Mouse (Mus musculus): ENCODE measurements around the gene Rap1gap2. TPM values are rescaled to one million over a fixed set of nuclear protein-coding genes. Genes with fewer than 3 reads are reported as not detected.

The Rap1gap2 gene
- total and polyA plus RNA-seq, 3 experiments, result 55.4 to 79.8 (median 76.6) TPM

DNA sequence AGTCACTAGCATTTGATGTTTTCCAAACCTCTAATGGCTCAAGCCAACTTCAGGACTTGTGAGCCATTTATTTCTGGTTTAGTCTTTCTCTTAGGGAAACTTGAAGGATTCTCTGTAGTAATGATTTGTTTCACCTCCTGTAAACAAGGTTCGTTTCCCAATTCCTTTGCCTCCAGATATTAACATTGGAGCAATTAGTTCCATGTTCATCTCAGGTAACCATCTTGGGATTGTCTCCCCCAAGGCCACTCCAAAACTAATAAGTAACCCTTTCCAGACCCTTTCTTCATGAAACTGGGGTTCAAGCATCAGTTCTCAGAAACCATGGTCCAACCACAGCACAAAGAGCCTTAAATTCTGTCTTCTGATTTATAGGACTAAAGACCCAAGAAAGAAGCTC lies 248.9 kb downstream of the Rap1gap2 start, which contains the start of gene Olfr412:
Gene Olfr412 (plus strand): TSS at position 301 of the 400 bp plus-strand sequence.
- Histone ChIP-seq H3K27ac (ENCODE audit: insufficient read depth, low read depth) (no peak within 1 kb of the TSS), H3K4me3 (replicated peaks in 1 of 3; ENCODE audit: low read depth in 2 of 3, low read length in 2 of 3, poor library complexity in 1 of 3) (no peak within 1 kb of the TSS), H3K9ac (ENCODE audit: insufficient read depth, low read depth) (no peak within 1 kb of the TSS), H3K4me2 (ENCODE audit: insufficient read depth, low read depth, poor library complexity, severe bottlenecking) (no peak within 1 kb of the TSS), H3K36me3 (replicated peaks in 1 of 2; ENCODE audit: control insufficient read depth in 1 of 2, insufficient read depth in 1 of 2, low read length in 1 of 2) (no peaks in the 10 kb centered on the region), H3K27me3 (replicated peaks) (peaks cover 83% of the 10 kb centered on the region), H3K79me2 (replicated peaks; ENCODE audit: control insufficient read depth, extremely low read depth, insufficient read depth, poor library complexity, severe bottlenecking) (no peaks in the 10 kb centered on the region), H3K9me3 (replicated peaks; ENCODE audit: low read length) (peaks cover 15% of the 10 kb centered on the region), H3K4me1 (ENCODE audit: control insufficient read depth in 1 of 2, insufficient read depth in 2 of 2) (no peaks in the 10 kb centered on the region)
- dilution Hi-C loops (cut with MboI; ENCODE audit: extremely low pct_ligation_motif_present, extremely low pct_unique_long_range_greater_than_20kb, low sequenced_read_pairs), result no loop called here
- no peak for DNase-seq (ENCODE audit: extremely low read depth)
- in situ Hi-C loops (cut with MboI; ENCODE audit: low pct_ligation_motif_present, low pct_unique_long_range_greater_than_20kb, low sequenced_read_pairs), result loop anchor here (10.0 to 25.0 kb wide), 3 partner anchors 367 to 1224 kb away; partner anchors contain the start of genes Haspin and Olfr398
- no peak for TF ChIP-seq USF2 (conservative IDR thresholded peaks at IDR 0.05; ENCODE audit: low read depth, low read length)
- TF ChIP-seq IRF4 (IDR thresholded peaks at IDR 0.05; ENCODE audit: low read depth, low read length), result no peak
- TF ChIP-seq JUND (conservative IDR thresholded peaks at IDR 0.05; ENCODE audit: low read depth, low read length), result no peak
- no peak for TF ChIP-seq RCOR1 (conservative IDR thresholded peaks at IDR 0.05; ENCODE audit: low read depth, low read length)
- TF ChIP-seq TCF12 (IDR thresholded peaks at IDR 0.05; ENCODE audit: low read depth, low read length), result no peak
- no peak for TF ChIP-seq MAZ (IDR thresholded peaks at IDR 0.05; ENCODE audit: low read depth, low read length)
- no peak for TF ChIP-seq MAX (IDR thresholded peaks at IDR 0.05; ENCODE audit: low read length)
- no peak for TF ChIP-seq GABPA (IDR thresholded peaks at IDR 0.05; ENCODE audit: insufficient replicate concordance, low read depth, low read length)
- no peak for TF ChIP-seq ELF1 (IDR thresholded peaks at IDR 0.05; ENCODE audit: low read depth, low read length)
- no peak for TF ChIP-seq SIN3A (IDR thresholded peaks at IDR 0.05; ENCODE audit: low read length)
- TF ChIP-seq ZNF384 (IDR thresholded peaks at IDR 0.05; ENCODE audit: low read depth, low read length), result no peak
- no peak for TF ChIP-seq JUN (IDR thresholded peaks at IDR 0.05; ENCODE audit: insufficient read depth, low read depth, low read length)

DNA sequence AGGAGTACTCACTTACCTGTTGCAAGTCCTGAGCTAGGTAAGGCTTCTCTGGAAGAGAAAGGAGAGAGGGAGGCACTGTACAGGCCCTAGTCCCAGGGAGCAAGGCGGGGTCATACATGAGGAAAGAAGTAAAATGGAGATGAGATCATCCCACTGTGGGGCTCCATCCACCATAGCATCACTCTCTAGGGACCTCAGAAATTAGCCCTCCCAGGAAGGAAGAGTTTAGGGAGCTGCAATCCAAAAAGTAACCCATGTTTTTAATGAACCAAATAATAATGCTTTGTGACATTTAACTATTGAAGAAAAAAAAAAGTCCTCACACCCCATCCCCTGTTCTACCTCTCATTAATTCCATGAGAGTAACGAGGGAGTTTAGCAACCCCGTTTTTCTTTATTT lies 258.2 kb downstream of the Rap1gap2 start, which contains the start of gene Olfr411:
Gene Olfr411 (minus strand): TSS at position 101 of the 400 bp plus-strand sequence.
- H3K9ac ChIP-seq (ENCODE audit: insufficient read depth, low read depth), result no peak within 1 kb of the TSS
- no peak within 1 kb of the TSS for H3K27ac ChIP-seq (ENCODE audit: insufficient read depth, low read depth)
- peaks cover 92% of the 10 kb centered on the region for H3K27me3 ChIP-seq (replicated peaks)
- no peak within 1 kb of the TSS for H3K4me2 ChIP-seq (ENCODE audit: insufficient read depth, low read depth, poor library complexity, severe bottlenecking)
- peaks cover 7% of the 10 kb centered on the region for H3K9me3 ChIP-seq (replicated peaks; ENCODE audit: low read length)
- TF ChIP-seq BHLHE40 (IDR thresholded peaks at IDR 0.05; ENCODE audit: low read depth, low read length) (no peak), MEF2A (IDR thresholded peaks at IDR 0.05; ENCODE audit: borderline replicate concordance, low read depth, low read length) (no peak), RCOR1 (conservative IDR thresholded peaks at IDR 0.05; ENCODE audit: low read depth, low read length) (no peak), JUND (conservative IDR thresholded peaks at IDR 0.05; ENCODE audit: low read depth, low read length) (no peak), TCF12 (IDR thresholded peaks at IDR 0.05; ENCODE audit: low read depth, low read length) (no peak), ETS1 (conservative IDR thresholded peaks at IDR 0.05; ENCODE audit: low read depth, low read length) (no peak)
- H3K36me3 ChIP-seq (replicated peaks in 1 of 2; ENCODE audit: control insufficient read depth in 1 of 2, insufficient read depth in 1 of 2, low read length in 1 of 2), result no peaks in the 10 kb centered on the region
- no peaks in the 10 kb centered on the region for H3K79me2 ChIP-seq (replicated peaks; ENCODE audit: control insufficient read depth, extremely low read depth, insufficient read depth, poor library complexity, severe bottlenecking)
- H3K4me1 ChIP-seq (ENCODE audit: control insufficient read depth in 1 of 2, insufficient read depth in 2 of 2), result no peaks in the 10 kb centered on the region
- no peak for DNase-seq (ENCODE audit: extremely low read depth)
- dilution Hi-C loops (cut with MboI; ENCODE audit: extremely low pct_ligation_motif_present, extremely low pct_unique_long_range_greater_than_20kb, low sequenced_read_pairs), result no loop called here
- in situ Hi-C loops (cut with MboI; ENCODE audit: low pct_ligation_motif_present, low pct_unique_long_range_greater_than_20kb, low sequenced_read_pairs), result loop anchor here (25.0 kb wide), 2 partner anchors 1065 to 1215 kb away; partner anchors contain the start of gene Haspin
- H3K4me3 ChIP-seq (replicated peaks in 1 of 3; ENCODE audit: low read depth in 2 of 3, low read length in 2 of 3, poor library complexity in 1 of 3), result no peak within 1 kb of the TSS
